Mouse (Mus musculus) layer of hippocampus, adult 11-12 months (tissue): Measurements from ENCODE around the gene Slc2a1.

Experiments used
- DNase-seq: peaks from one replicate; pipeline ENCODE4 v3.0.0; 2022; ENCODE audit warnings: low spot score

Gene Slc2a1

DNA sequence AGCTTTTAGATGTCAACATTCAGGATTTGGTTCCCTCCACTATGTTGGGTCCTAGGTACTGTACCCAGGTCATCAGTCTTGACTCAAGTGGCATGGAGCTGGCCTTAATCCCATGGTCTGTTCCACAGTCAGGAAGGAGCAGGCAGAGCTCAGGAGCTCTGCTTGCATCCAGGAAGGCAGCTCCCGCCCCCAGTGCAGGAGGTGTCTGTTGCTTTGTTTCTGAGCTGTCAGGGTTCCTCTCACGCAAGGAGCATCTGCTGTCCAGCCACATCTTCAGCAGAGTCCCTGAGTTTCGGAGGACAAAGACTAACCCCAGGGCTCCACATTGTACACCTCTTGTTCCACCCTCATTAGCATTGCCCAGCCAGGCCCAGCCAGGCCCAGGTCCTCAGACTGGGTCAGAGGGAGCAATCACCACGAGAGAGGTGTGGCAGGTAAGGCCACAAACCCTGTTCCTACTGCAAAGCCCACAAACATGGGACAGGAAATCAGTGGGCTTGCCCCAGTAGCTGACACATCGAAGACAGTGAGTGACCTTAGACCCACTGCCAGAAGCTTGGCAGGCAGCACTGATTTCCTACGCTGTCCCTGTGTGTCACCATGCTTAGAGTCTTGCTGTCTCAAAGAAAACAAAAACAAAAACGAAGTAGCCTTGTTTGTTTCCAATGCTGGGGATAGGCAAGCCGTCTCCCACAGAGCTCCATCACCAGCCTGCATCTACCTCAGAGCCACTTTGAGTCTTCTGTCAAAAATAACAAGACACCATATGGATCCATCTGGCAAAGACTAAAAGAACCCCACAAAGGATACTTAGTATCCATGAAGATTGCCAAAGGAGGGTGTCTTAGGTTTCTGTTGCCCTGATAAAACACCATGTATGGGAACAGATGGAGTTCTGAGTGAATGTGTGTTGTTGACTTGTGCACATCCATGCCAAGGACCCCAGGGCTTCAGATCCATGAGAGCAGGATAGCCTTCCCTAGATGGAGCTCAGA lies 10.0 kb upstream of the Slc2a1 start:
- no peak for DNase-seq

DNA sequence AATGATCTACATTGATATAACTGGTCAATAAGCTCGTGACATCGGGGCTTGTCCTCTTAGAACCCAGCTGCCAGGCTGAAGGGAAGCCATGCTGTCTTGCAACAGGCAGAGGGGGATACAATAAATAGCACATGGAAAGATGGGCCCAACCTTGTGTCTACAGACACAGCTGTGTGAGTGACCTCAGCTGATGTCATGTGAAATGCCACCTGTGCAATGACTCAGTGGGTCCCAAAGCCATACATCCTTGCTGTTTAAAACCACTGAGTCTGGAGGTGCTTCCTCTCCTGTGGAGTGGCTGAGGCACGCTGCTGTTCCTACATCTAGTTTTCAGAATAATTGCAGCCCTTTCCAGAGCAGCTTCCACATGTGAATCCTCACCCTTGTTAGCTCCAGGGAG lies 7.1 kb upstream of the Slc2a1 start:
- DNase-seq: no peak

DNA sequence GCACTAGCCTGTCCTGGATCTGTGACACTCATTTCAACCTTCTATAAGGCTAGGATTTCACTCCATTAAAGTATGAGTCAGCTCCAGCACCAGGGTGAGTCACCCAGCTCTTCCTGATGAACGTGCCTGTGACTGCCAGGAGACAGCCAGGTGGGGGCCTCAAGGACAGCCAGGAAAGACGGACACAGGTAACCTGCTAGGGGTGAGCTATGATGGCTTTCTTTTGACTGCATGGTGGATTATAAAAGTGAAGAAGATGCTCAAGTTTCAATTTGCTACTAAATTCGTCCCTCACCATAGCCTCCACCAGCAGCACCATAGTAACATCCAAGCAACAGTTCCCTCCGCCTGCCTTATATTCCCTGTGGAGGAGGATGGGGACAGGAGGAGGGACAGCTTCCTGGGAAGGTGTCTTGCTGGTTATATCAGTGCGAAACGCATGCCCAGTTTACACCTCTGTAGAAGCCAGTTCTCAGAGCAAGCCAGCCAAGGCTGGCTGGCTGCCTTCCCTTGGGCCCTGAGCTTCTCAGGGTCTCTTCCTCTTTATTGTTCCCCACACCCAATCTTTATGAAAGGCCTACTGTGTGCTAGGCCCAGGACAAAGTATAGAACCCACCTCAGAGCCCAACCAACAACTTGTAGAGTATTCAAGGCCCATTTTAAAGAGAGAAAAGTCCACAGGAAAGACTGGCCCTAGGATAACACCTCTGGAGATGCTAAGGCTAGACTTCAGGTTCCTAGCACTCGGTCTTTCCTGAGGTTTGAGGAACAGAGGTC lies 6.0 kb upstream of the Slc2a1 start:
- no peak for DNase-seq

DNA sequence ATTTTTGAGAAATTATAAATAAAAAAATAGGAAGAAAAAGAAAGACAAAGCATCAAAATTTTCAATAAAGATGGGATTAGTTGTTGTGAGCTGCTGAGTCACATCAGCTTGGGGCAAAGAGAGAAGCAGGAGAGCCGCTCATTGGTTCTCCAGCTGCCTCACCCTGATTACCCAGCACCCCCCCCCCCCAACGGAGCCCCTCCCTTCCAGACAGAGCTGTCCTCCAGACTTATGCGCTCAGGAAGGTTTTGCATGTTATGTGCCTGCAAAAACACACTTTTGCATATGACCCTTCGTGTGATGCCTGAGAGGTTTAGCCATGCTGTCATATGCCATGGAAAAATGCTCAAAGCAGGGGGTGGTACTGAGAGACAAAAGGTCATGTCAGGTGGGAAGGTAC lies 3.7 kb upstream of the Slc2a1 start:
- DNase-seq: no peak

DNA sequence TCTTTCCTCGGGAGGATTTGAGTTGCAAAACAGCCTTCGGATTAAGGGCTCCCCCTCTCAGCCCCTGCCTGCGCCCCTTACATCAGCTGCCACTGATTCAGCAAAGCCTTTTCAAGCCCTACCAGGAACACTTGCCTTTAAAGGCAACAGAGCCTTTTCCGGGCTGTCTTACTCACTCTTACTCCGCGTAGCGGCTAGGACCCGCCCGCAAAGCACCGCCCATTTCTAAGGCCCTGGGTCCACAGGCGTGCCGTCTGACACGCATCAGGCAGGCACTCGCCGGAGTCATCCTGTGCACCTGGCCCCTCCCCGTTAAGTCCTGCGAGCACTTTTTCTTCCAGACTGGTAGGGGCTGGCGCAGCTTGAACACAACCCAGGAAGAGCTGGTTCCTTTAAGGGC lies 2.8 kb upstream of the Slc2a1 start:
- DNase-seq: peak; percentile 50

DNA sequence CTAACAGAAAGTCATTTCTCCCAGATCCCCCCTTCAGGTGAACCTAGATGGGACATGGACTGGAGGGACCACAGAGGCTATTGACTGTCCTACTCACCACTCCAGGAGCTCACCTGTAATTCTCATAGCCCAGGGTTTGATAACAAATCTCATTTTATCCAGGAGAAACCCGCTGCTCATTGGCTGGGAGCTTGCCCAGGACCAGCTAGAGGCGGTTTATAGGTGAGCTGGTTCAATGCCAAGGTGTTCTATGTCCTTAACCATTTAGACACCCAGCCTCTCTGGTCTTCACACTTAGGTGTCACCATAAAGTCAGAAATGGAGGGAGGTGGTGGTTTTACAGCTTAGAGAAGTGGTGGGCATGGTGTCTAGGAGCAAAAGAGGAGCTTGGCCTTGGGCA lies 644 bp upstream of the Slc2a1 start:
- DNase-seq: no peak

DNA sequence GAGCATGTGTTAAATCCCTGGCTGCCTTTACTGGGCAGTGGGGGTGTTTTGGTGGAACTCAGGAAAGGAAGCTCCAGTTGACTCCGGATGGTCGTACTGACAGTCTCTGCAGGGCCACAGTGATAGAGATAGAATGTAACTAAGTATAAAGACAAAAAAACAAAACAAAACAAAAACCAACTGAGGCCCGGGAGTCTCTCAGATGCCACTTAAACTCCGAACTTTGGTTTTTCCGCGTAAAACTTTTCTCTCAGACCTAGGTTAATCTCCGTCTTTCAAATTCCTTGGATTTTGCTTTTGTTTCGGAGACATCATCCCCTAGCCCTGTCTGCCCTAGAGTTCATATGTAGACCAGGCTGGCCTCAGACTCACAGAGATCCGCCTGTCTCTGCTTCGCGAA lies 1.1 kb downstream of the Slc2a1 start:
- no peak for DNase-seq

DNA sequence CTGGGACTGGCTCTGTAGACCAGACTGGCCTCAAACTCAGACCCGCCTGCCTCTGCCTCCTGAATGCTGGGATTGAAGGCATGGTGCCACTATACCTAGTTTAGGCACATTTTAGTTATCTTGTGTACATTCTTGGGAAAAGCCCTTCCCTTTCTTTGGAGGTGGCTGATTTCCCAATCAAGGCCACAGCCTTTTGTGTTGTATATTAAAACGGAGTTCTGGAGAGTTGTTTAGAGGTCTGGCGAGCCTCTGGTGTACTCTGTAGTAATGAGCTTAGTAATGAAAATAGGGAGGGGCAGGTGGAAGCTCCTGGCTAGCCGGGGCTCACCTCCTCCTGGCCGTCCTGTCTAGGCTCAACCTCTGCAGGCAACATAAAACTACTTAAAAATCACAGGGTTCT lies 2.0 kb downstream of the Slc2a1 start:
- DNase-seq: no peak

DNA sequence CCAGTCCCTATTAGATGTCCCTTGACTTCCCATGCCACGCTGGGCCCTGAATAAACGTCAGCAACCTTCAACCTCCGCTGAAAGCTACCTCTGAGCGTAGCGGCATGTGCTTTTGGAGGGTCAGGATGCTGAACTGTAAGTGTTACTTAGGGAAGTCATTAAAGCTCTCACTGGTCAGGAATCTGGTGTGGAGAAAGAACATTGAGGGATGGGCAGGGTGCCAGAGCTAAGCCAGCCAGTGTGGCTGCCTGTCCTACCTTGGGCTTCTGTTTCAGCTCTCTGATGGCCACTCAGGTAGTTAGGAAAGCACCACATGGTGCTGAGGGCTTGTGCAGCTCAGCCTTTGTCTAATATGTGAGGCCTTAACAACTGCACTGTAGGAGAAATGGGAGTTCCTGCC lies 2.9 kb downstream of the Slc2a1 start:
- DNase-seq: no peak

DNA sequence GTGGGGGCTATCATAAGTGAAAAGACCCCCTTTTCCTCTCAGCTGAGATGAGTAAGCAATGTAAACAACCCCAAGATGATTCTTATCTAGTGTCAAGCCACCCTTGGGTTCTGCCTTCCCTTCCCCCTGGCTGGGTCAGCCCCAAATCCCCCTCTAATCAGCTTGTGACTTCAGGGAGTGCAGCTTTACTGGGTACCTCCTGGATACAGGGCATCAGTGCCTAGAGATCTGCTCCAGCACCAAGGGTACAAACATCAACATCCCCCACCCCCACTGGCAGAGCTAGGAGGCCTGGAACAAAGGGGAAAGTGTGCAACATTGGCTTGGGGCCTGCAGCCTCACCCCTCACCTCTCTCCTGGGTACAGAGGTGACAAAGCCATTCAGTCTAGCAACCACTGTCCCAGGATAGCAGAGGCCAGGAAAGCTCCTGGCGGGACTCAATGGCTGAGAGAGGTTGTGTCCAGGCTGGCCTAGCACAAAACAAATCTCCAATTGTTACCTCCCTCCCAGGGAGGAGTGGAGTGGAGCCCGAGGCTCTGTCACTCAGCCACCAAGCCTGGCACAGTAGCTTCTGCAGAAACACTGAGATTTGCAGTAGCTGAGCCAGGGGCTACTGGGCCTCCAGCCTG lies 3.9 kb downstream of the Slc2a1 start:
- peak; percentile 38 for DNase-seq

DNA sequence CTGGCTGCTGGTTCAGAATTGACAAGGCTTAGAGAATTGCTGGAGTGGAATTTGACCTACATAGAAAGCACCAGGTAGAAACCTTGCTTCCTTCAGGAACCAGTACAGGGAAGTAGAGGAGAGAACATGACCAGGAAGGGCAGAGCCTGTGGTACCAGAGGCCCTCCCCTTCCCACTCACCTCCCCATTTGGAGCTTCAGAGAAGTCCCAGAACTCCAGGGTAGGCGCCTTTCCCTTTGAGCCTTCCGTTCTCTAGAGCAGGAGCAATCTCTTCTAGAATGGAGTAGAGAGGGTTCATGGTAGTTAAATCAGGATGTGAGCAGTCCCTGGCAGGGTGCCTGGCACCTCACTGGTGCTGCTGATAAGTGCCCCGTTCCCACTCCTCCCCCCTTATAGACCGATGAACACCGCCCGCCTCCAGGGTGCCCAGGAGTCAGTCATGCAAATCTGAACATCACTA lies 7.1 kb downstream of the Slc2a1 start:
- no peak for DNase-seq

DNA sequence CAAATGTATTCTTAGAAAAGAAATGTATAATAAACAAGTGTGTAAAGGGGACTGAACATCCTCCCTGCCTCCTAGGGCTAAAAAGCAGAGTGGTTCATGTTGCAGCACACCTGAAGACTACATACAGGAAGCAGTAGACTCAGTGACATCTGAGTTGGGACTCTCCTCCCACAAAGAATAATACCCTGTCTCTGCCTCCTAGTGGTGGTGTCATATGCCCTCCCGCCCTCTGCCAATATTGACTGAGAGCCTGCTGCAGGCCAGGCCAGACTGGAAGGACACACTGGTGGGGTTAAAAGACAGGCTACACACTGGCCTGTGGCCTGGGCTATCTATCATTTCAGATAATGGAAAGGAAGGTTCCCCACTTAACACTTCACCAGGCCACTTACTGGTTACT lies 7.8 kb downstream of the Slc2a1 start:
- DNase-seq: no peak

DNA sequence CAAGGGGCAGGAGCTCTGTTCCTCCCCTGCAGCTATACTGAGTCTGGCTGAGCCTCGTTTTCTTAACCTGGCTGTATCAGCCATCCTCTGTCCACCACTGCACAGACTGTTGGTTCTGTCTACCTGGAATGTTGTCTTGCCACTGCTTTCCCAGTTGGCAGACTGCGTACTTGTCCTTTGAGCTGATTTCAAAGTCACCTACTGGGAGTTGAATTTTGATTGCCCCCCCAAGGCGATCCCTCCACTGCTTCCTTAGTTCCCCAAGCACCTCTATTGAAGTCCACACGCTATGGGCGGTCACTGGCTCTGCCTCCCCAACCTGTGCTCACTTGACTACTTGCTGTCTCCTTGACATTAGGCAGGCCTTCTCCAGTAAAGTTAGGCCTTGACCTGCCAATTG lies 9.1 kb downstream of the Slc2a1 start:
- no peak for DNase-seq

DNA sequence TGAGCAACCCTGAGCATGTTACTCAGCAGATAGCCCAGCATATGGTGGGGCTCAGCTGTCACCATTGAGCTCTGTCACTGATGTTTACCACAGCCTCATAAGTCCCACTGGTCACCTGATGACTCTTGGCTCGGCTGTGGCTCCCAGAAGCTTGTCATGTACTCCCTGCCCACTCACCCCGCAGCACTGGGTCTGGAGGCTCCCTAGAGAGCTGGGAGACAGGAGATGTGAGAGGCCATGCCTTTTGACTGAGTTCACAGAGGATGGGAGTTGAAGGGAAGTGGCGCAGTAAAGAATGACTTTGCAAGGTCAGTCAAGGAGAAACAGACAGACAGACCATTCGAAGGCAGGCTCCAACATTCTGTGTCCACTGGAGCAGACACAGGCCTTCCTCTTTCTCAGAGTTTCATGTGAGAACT lies 10.2 kb downstream of the Slc2a1 start:
- DNase-seq: no peak

DNA sequence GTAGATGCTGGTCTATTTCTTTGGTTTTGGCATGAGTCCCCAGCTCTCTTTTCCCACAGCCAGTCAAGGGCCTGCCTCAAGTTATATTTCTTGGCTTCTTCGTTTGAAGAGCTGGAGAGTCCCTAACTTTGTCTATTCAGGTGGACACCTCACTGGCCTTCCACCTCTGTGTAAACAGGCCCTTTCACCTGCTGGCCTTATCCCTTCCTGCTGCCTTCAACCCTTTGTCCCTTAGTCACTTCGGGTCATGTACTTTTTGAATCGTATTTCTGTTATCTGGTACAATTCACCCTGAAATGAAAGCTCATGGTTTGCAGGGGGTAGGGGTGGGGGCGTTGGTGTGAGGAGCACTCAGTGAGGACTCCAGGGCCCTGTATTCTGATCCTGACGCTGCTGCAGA lies 10.8 kb downstream of the Slc2a1 start:
- DNase-seq: no peak

DNA sequence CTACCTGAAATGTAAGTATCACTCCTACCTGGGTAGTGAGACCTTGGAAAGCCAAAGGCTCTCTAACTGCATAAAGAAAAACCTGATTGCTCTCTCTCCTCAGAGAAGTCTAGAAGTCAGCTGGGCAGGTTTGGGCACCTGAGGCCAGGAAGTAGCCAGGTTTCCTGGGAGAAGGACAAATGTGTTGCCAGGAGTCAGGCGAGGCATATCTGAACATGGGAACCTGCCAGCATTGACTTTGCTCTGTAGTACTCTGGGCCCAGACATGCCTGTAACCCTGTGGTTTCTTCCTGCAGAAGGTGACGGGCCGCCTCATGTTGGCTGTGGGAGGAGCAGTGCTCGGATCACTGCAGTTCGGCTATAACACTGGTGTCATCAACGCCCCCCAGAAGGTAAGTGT lies 11.6 kb downstream of the Slc2a1 start:
- no peak for DNase-seq

DNA sequence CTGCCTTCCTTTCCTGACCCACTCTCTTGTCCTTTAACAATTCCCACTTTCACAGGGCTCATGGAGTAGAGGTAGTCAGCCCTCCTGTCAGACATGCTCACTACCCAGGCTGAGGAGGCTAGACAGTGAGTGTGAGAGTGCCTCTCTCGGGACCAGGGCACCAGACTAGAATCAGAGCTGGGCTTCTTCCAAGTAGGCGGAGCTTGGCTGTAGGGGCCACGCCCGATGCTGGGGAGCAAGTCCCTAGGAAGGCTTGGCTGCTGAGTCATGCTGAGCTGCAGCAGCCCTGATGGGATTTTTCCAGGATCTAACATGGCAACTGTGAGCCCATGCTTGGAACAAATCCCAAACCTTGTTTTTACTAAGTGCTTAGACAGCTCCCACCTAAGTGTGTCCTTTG lies 12.7 kb downstream of the Slc2a1 start:
- peak; percentile 70 for DNase-seq

DNA sequence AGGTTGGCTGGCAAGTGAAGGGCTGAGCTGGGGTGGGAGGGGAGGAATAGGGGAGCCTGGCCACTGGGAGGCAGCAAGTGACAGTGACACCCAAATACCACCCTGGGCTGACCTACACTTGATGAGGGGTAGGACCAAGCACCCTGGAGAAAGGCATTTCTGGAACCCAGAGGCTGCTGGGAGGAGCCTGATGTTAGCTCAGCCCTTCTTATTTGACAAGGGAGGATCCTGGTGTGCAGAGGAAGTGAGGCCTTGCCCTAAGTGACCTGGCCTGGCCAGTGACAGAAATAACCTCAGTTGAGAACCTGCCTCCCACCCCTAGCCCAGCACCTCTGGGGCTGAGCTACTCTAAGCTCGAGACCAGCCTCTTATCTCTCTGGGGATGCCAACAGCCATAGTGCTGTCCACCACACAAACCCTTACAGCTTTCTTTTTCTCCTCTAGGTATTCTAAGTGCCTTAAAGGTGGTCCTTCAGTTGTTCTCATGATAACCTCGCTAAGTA lies 16.3 kb downstream of the Slc2a1 start:
- DNase-seq: no peak

DNA sequence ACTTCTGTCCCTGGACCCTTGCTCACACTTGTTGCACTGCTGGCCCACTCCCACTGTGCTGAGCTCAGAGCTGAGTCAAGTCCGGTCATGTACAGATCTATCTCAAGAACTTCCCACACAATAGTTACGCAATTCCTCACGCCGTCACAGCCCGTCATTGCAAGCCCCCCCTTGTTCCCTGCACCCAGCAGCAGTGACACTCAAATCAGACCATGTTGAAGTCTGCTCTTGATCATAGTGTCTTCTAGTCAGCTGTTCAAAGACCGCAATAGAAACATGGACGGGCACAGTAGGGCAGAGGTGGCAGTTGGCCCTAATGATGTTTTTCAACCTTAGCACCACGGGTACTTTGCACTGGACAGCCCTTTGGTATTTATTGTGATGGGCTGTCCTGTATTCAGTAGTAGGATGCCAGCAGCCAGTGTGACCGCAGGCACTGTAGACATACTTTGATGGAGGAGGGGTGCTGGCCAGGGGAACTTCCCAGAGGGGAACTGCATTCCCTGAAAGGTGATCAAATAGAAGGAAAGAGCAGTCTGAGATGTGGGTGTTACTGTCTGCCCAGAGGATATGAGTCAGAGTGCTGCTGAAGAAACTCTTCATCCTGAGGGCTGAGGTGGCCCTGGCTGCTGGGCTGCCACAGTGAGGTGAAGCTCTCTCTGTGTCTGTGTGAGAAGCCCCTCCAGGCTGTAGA lies 17.2 kb downstream of the Slc2a1 start:
- no peak for DNase-seq

DNA sequence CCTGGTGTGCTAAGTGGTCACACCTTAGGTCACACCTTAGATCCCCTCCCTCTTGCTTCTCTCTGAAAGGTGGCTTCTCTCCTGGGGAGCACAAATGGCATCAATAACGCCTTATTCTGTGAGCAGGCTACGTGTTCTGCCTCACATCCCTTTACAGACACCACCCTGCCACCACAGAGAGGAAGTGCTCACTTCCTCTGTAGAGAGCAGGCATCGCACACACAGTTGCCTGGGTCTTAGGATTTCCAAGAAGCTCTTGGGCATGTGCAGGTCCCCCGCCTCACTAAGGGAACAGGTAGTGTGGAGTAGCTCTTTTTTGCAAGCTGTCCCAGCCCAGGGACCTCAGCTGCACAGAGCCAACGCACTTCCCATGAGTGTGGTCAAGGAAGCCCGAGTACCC lies 18.7 kb downstream of the Slc2a1 start:
- DNase-seq: no peak

DNA sequence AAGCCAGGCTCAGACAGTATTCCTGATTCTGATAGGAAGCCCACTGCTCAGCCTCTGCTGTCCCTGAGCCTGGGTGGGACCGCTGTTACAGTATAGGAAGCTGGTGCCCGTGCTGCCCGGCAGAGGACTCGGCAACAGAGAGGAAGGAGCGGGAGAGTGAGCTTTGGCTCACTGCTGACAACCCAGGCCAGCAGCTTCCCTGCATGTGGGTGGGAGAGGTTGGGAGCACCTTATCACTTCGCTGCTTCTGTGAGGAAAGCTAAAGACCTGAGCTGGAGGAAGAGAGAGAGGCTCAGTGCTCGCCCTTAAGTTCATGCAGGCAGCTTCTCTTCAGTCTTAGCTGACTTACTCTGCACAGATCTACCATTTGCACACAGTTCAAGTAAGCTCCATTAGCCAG lies 20.0 kb downstream of the Slc2a1 start:
- DNase-seq: no peak

DNA sequence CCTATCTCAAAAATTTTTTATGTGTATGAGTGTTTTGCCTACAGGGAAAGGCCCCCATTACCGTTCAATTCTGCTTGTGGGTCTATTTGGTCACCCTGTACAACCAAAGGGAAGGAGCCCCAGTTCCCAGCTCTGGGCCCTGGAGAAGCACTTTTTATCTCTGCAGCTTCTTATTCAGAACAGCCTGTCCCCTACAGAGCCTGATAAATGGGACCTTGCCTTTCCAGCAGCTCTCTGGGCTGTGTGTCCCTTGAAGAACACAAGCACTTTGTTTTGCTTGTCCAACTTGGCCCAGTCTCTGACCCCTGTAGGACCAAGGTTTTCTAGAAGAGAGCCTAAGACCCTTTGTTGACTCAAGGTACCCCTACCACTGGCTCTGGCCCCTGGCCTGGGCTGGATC lies 20.6 kb downstream of the Slc2a1 start:
- no peak for DNase-seq
